Mouse (Mus musculus): Measurements from ENCODE around the gene Ip6k3. TPM values are rescaled to one million over a fixed set of nuclear protein-coding genes. Genes with fewer than 3 reads are reported as not detected.
A peak's percentile ranks its signal among the peaks of the same experiment; 100 is the strongest.

The Ip6k3 gene
- polyA plus RNA-seq, 1 experiment: not detected

GRCm38 (mm10) chr17:27153773-27154193, 13.8 kb downstream of the Ip6k3 start:
- no peaks in the 10 kb centered on the region for H3K36me3 ChIP-seq (ENCODE audit: control insufficient read depth, insufficient read depth, low read length, poor library complexity, severe bottlenecking)
- no peak overlapping the region for H3K9ac ChIP-seq (ENCODE audit: low read depth, poor library complexity, severe bottlenecking)
- TF ChIP-seq CTCF (IDR thresholded peaks at IDR 0.05; ENCODE audit: low read depth, low read length) (no peak), POLR2A (IDR thresholded peaks at IDR 0.05; ENCODE audit: insufficient read depth, low read length) (no peak), EP300 (IDR thresholded peaks at IDR 0.05; ENCODE audit: insufficient read depth, low read depth, low read length) (no peak)
- no peaks in the 10 kb centered on the region for H3K9me3 ChIP-seq (replicated peaks; ENCODE audit: control insufficient read depth, insufficient read depth, low read length, poor library complexity, severe bottlenecking)
- no peak overlapping the region for H3K27ac ChIP-seq (ENCODE audit: insufficient read depth, low read length)
- no peaks in the 10 kb centered on the region for H3K27me3 ChIP-seq (ENCODE audit: control insufficient read depth, insufficient read depth, low read length, poor library complexity, severe bottlenecking)
- H3K4me3 ChIP-seq (ENCODE audit: low read depth, low read length): no peak overlapping the region
- H3K4me1 ChIP-seq (ENCODE audit: control insufficient read depth, insufficient read depth, low read length): no peaks in the 10 kb centered on the region

GRCm38 (mm10) chr17:27152976-27153723, 14.4 kb downstream of the Ip6k3 start:
- Histone ChIP-seq H3K27ac (ENCODE audit: insufficient read depth, low read length) (no peak overlapping the region), H3K4me1 (ENCODE audit: control insufficient read depth, insufficient read depth, low read length) (no peaks in the 10 kb centered on the region)

GRCm38 (mm10) chr17:27151411-27151810, 16.2 kb downstream of the Ip6k3 start:
- H3K27ac ChIP-seq (ENCODE audit: insufficient read depth, low read length): no peak overlapping the region
- H3K4me3 ChIP-seq (ENCODE audit: low read depth, low read length): no peak overlapping the region
- no peaks in the 10 kb centered on the region for H3K4me1 ChIP-seq (ENCODE audit: control insufficient read depth, insufficient read depth, low read length)
- H3K27me3 ChIP-seq (ENCODE audit: control insufficient read depth, insufficient read depth, low read length, poor library complexity, severe bottlenecking): no peaks in the 10 kb centered on the region
- TF ChIP-seq CTCF (IDR thresholded peaks at IDR 0.05; ENCODE audit: low read depth, low read length): peak; percentile 78
- no peak for TF ChIP-seq EP300 (IDR thresholded peaks at IDR 0.05; ENCODE audit: insufficient read depth, low read depth, low read length)
- no peak for TF ChIP-seq POLR2A (IDR thresholded peaks at IDR 0.05; ENCODE audit: insufficient read depth, low read length)
- H3K36me3 ChIP-seq (ENCODE audit: control insufficient read depth, insufficient read depth, low read length, poor library complexity, severe bottlenecking): no peaks in the 10 kb centered on the region
- H3K9me3 ChIP-seq (replicated peaks; ENCODE audit: control insufficient read depth, insufficient read depth, low read length, poor library complexity, severe bottlenecking): no peaks in the 10 kb centered on the region
- no peak overlapping the region for H3K9ac ChIP-seq (ENCODE audit: low read depth, poor library complexity, severe bottlenecking)

More at GRCm38 (mm10) chr17:27152976-27153723, 14.4 kb downstream of the Ip6k3 start:
- H3K27me3 ChIP-seq (ENCODE audit: control insufficient read depth, insufficient read depth, low read length, poor library complexity, severe bottlenecking): no peaks in the 10 kb centered on the region
- no peak for TF ChIP-seq POLR2A (IDR thresholded peaks at IDR 0.05; ENCODE audit: insufficient read depth, low read length)
- TF ChIP-seq CTCF (IDR thresholded peaks at IDR 0.05; ENCODE audit: low read depth, low read length): no peak
- no peak for TF ChIP-seq EP300 (IDR thresholded peaks at IDR 0.05; ENCODE audit: insufficient read depth, low read depth, low read length)
- H3K4me3 ChIP-seq (ENCODE audit: low read depth, low read length): no peak overlapping the region
- no peaks in the 10 kb centered on the region for H3K36me3 ChIP-seq (ENCODE audit: control insufficient read depth, insufficient read depth, low read length, poor library complexity, severe bottlenecking)
- H3K9me3 ChIP-seq (replicated peaks; ENCODE audit: control insufficient read depth, insufficient read depth, low read length, poor library complexity, severe bottlenecking): no peaks in the 10 kb centered on the region
- no peak overlapping the region for H3K9ac ChIP-seq (ENCODE audit: low read depth, poor library complexity, severe bottlenecking)

DNA sequence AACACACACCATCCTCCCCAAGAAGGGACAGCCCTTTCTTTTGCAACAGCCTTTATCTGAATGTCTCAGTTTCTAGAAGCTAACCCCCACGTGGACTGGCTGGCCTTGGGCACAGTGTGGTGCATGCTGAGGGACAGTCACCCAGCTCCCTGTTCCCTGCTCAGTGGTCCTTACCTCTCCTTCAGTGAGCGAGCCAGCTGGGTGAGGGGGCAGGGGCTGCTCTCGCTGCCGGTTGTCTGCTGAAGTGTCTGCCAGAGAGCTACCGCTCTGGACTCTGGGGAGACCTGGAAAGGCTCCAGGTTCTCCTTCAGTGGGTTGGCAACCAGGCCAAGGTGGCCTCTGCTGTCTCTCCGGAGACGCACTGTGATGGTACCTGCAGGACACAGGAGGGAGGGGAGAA, 16.7 kb downstream of the Ip6k3 start:
- Histone ChIP-seq H3K36me3 (ENCODE audit: control insufficient read depth, insufficient read depth, low read length, poor library complexity, severe bottlenecking) (no peaks in the 10 kb centered on the region), H3K9ac (ENCODE audit: low read depth, poor library complexity, severe bottlenecking) (no peak overlapping the region), H3K4me1 (ENCODE audit: control insufficient read depth, insufficient read depth, low read length) (no peaks in the 10 kb centered on the region), H3K27ac (ENCODE audit: insufficient read depth, low read length) (no peak overlapping the region), H3K4me3 (ENCODE audit: low read depth, low read length) (no peak overlapping the region), H3K27me3 (ENCODE audit: control insufficient read depth, insufficient read depth, low read length, poor library complexity, severe bottlenecking) (no peaks in the 10 kb centered on the region), H3K9me3 (replicated peaks; ENCODE audit: control insufficient read depth, insufficient read depth, low read length, poor library complexity, severe bottlenecking) (no peaks in the 10 kb centered on the region)
- TF ChIP-seq CTCF (IDR thresholded peaks at IDR 0.05; ENCODE audit: low read depth, low read length) (no peak), POLR2A (IDR thresholded peaks at IDR 0.05; ENCODE audit: insufficient read depth, low read length) (no peak), EP300 (IDR thresholded peaks at IDR 0.05; ENCODE audit: insufficient read depth, low read depth, low read length) (no peak)

DNA sequence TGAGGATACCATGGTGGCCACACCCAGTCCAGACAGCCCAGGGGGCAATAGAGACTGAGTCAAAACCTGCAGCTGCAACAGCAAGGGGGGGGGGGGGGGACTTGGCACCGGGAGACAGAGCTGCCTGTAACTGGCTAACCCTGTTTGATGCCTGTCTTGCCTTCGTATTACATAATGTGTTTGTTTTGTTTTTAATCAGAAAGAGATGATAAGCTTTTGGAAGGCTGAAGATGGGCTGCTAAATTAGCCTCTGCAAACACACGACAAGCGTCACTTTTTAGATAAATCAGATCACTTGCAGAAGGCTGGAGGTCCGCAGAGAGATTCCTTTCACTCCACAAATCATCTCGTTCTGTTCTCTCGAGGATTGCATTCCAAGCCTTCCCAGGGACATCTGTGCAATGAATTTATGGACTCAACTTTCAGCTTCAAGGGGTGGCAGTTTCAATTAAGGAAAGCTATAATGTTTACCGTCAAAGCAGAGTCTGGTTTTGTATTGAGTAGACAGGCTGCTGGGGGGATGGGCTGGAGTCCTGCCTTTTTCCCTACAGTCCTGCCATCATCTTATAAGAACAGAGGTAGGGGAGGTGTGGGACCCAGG, 21.2 kb downstream of the Ip6k3 start:
- Histone ChIP-seq H3K27me3 (ENCODE audit: control insufficient read depth, insufficient read depth, low read length, poor library complexity, severe bottlenecking) (no peaks in the 10 kb centered on the region), H3K4me1 (ENCODE audit: control insufficient read depth, insufficient read depth, low read length) (peaks cover 4% of the 10 kb centered on the region), H3K9ac (ENCODE audit: low read depth, poor library complexity, severe bottlenecking) (no peak overlapping the region)

DNA sequence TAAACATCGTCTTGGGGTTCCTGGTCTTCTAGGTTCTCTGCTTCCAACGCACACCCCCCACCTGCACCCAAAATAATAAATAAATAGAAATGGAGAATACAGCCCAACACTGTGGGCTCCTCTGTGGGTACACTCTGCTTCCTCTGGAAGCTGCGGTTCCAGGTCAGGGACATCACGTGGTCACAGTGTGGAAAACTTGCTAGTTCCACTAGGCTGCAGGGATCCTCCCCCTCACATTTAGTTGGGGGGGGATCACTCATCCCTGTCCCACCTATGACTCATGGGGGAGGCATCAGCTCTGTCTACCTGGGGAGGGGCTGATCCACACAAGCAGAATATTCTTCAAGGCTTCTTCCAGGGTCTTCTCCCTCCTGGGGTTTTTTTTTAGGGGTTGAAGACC, 23.4 kb downstream of the Ip6k3 start:
- Histone ChIP-seq H3K27me3 (ENCODE audit: control insufficient read depth, insufficient read depth, low read length, poor library complexity, severe bottlenecking) (no peaks in the 10 kb centered on the region), H3K27ac (ENCODE audit: insufficient read depth, low read length) (no peak overlapping the region), H3K9me3 (replicated peaks; ENCODE audit: control insufficient read depth, insufficient read depth, low read length, poor library complexity, severe bottlenecking) (no peaks in the 10 kb centered on the region), H3K9ac (ENCODE audit: low read depth, poor library complexity, severe bottlenecking) (no peak overlapping the region), H3K4me1 (ENCODE audit: control insufficient read depth, insufficient read depth, low read length) (peaks cover 4% of the 10 kb centered on the region), H3K36me3 (ENCODE audit: control insufficient read depth, insufficient read depth, low read length, poor library complexity, severe bottlenecking) (no peaks in the 10 kb centered on the region), H3K4me3 (ENCODE audit: low read depth, low read length) (no peak overlapping the region)
- TF ChIP-seq POLR2A (IDR thresholded peaks at IDR 0.05; ENCODE audit: insufficient read depth, low read length) (no peak), CTCF (IDR thresholded peaks at IDR 0.05; ENCODE audit: low read depth, low read length) (no peak), EP300 (IDR thresholded peaks at IDR 0.05; ENCODE audit: insufficient read depth, low read depth, low read length) (no peak)

More for the DNA sequence above, 21.2 kb downstream of the Ip6k3 start:
- TF ChIP-seq EP300 (IDR thresholded peaks at IDR 0.05; ENCODE audit: insufficient read depth, low read depth, low read length): no peak
- no peak for TF ChIP-seq CTCF (IDR thresholded peaks at IDR 0.05; ENCODE audit: low read depth, low read length)
- TF ChIP-seq POLR2A (IDR thresholded peaks at IDR 0.05; ENCODE audit: insufficient read depth, low read length): no peak
- no peaks in the 10 kb centered on the region for H3K9me3 ChIP-seq (replicated peaks; ENCODE audit: control insufficient read depth, insufficient read depth, low read length, poor library complexity, severe bottlenecking)
- no peak overlapping the region for H3K4me3 ChIP-seq (ENCODE audit: low read depth, low read length)
- H3K27ac ChIP-seq (ENCODE audit: insufficient read depth, low read length): no peak overlapping the region
- no peaks in the 10 kb centered on the region for H3K36me3 ChIP-seq (ENCODE audit: control insufficient read depth, insufficient read depth, low read length, poor library complexity, severe bottlenecking)
